Mouse (Mus musculus) monocyte, adult 5-6 weeks (primary cell): ENCODE results near the gene Stard3nl. TPM values are rescaled to one million over a fixed set of nuclear protein-coding genes. Genes with fewer than 3 reads are reported as not detected.

ENCODE experiments used
- ATAC-seq: fragments of 153-309, 156-312 bp; replicated peaks from 2 replicates; pipeline ENCODE4 v1.8.0; 2017; ENCODE audit warnings: mild to moderate bottlenecking; ENCODE audit not compliant: low TSS enrichment, insufficient number of reproducible peaks, severe bottlenecking, poor library complexity, low FRiP score
- total RNA-seq: library from RNA; stranded (forward); fragments of 200-1000, 200-491, 200-594 nt; gene quantifications from 3 replicates; pipeline ENCODE4 v1.2.3, GENCODE M21; 2017

Stard3nl gene
- 37.5 to 79.8 TPM (median 45.4 TPM) in 3 replicates for total RNA-seq

DNA sequence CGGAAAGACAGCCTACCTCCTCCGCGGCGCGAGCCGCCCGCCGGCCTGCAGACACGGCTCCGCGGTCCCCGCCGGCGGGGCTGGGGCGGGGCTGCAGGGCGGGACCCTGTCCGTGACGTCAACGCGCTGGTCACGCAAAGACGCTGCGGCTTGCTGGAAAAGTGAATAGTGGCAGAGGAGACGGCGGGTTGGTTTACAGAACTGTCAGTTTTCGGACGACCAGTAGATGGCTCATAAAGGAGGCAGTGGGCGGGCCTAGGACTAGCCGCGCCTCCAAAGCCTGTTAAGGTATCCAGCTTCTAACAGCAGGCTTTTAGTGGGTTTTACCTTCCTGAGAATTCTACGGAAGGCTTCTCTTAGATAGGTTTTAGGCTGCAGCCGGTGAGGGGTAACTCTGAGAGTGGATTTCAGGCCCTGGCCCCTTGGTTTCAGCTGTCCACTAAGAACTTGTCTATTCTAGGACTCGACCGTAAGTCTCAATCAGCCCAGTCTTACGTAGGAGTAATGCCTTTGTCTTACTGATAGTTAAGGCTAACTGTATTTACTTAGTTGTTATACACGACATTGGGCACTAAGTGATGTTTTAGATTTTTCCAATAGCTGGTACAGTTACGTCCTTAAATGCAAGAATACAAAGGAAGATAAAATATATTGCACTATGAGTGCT is at the start of gene Stard3nl:
Gene Stard3nl, minus strand, starts transcription at position 108 of the 667 bp plus-strand sequence.
- peak; percentile 100 for ATAC-seq

DNA sequence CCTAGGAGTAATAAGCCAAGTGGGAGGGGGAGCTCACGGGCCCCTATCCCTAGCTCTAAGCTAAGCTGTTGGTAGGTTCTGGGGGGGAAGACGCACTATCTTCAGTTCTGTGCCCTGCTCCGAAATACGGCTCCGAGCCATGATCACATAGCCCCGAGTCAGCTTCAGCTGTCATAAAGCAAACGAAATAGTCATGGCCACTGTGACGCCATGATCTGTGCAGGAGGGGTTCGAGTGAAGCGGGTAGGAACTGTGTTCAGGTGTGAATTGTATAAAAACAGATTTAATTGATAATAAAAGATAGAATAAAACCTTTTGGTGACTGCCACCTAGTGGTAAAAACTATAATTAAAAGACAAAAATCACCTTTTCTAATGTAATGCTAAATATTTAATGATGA is 42.4 kb upstream of the Stard3nl start:
- ATAC-seq: no peak

DNA sequence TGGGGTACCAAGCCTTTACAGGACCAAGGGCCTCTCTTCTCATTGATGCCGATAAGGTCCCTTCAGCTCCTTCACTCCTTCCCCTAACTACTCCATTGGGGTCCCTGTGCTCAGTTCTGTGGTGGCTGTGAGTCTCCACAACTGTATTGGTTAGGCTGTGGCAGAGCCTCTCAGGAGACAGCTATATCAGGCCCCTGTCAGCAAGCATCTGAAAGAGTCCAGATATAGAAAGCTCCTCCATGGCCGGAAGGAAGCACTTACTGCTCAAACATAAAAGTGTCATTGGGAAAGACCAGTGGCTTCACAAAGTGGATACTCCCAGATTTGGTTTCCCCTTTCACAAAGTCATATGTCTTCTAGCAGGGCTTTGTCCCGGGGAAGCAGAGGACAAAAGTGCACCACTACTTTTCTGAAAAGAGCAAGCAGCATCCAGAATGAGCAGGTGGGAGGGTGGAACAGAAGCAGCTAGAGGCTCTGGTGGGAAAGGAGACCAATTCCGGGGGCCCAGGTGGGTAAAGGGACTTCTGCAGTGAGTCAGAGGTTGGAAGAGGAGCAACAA is 34.3 kb upstream of the Stard3nl start:
- no peak for ATAC-seq

DNA sequence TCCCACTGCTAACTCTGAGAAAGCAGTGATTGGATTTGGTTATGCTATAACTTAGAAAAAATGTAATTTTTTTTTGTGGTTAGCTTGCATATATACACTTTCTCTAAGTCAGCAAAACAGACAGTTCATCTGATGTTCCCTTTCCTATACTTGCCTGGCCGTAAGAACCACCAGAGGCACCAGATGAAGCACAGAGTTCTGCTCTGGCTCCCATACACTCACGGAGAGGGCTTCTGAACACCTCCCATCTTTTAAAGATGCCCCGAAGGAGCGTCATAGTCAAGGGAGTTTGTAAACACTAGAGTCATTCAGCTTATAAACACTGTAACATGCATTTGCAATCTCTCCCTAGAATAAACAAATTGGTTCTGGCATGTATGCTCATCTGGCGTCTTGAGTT is 32.5 kb upstream of the Stard3nl start:
- no peak for ATAC-seq

DNA sequence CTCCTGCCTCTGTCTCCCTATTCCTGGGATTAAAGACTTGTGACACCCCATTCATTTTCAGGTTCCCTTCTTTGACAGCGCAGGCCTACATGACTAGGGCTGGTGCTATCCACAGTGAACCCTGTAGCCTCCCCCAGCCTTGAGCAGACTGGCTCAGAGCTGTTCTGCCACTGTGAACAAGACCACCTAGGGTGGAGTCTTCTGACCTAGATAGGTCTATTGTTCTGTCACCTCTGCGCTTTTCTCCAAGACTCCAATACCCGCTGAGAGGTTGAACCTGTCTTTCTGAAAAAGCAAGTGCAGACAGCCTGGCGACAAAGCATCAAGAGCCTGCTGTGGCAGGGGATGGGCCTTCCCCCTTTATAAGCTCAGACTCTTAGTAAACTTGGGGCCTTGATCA is 29.0 kb upstream of the Stard3nl start:
- no peak for ATAC-seq

DNA sequence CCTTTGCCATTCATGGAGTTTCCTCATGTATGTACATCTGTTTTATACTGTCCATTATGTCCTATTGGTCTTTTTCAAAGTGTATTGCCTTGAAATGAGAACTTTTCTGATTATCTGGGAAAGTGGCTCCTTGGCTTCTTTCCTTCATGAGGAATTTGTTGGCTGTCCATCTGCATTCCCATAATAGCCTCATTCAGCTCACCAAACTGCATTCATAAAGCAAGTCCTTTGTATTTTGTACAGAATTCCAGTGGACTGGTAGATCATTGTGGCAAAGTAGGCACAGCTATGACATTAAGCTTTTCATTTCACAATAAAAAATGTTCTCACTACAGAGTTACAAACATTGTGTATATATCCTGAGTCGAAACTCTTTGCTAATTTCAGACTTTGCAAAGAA is 26.9 kb upstream of the Stard3nl start:
- no peak for ATAC-seq

DNA sequence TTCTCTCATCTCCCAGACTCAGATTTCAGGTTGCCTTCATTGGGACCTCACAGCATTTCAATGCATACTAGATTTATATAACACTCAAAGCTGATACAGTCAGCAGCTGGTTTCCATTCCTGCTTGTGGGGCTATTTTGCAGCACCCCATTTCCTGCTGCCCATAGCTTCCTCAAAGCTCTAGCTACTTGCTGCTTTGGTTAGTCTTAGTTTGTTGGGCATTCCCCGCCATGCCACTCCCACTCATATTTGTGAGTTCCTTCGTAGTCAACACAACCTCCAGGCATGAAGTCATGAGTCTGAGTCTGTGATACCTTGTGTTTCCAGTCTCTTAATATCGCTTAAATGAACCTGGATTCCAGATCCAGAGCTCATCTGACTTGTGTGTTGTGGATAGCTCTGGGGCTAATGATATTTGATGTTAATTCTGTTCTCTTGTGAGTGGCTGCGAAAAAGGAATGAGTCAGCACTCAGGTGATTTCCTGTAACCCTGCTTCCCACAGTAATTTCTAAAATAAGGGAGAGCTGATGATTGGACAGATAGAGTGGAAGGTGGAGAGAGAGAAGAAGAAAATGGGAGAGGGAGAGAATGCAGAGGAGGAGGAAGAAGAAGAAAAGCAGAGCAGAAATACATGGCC is 22.4 kb upstream of the Stard3nl start:
- ATAC-seq: peak; percentile 71; the same call in 1 of the 2 replicates

DNA sequence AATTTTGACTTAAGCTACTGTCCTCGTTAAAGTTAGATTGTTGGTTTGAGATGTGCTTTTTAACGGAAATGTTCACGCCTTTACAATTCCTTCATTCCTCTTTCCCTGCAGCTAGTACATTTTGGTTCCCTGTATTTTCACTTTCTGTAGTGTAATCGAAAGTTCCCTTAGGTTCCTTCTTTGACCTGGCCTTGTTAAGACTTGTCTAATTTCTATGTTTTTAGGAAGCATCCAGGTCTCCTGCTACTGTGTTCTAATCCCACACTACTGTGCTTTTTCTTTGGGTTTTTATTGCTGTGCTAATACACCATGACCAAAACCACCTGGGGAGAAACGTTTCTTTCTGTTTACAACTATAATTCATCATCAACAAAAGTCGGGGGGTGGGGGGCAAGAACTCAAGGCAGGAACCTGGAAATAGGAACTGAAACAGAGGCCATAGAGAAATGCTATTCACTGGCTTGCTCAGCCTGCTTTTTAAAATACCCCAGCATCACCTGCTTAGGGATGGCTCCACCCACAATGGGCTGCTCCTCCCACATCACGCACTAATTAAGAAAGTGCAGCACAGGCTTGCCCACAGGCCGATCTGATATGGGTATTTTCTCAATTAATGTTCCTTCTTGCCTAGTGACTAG is 20.4 kb upstream of the Stard3nl start:
- peak; percentile 66 for ATAC-seq

DNA sequence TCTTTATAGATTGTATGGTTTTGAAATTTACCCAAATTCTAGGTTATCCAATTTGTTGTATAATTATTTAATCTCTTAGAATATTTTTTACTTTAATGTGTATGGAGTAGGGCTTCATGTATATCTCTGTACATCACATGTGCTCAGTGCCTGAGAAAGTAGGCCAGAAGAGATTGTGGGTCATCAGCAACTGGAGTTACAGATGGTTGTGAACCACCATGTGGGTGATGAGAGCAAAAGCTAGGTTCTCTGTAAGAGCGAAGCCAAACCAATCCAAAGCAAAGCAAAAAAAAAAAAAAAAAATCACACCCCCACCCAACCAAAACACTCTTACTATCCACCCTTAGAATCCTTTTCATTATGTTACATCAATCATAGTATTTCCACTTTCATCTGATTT is 19.7 kb upstream of the Stard3nl start:
- ATAC-seq: no peak

DNA sequence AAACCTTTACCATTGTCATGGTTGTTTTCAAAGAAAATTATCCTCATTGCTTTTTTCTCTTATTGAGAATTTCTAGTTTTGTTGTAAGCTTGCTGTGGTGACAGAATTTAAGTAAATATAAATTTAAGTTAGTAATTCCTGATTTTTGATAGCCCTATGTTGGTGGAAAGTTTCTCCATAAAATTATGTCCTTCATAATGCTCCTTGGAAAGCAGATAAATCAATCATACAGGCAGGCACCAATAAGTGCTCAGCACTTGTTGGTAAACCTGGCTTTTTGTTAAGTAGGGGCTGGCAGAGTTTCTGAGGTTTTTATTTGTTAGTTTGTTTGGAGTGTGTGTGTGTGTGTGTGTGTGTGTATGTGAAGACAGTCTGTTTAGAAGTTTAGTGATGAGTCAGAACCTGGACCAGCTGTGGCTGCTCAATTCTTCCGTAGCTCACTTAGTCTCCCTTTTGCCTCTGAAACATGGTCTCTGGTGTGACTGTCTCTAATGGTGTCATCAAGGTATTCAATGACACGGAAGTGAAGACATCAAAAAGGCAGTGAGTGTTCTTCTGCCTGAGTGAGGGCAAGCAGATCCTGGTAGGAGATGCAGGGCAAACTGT is 16.8 kb upstream of the Stard3nl start:
- no peak for ATAC-seq

DNA sequence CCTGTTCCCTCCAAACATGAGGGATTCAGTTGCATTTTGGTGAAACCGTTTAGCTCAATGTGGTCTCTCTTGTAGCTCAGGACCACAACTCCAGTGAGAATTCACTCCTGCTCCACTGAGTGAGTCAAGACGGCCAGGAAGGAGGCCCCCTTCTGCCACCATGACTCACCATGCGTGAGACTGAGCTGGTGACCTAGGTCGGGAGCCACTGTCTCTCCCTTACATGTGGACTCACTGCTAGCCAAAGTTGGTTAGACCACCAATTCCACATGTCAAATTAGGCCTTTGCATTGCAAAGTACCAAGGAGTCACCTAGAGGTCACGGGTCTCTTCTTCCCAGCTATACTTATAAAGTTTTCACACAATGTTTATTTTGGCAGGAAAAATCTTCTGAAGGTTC is 16.3 kb upstream of the Stard3nl start:
- no peak for ATAC-seq

DNA sequence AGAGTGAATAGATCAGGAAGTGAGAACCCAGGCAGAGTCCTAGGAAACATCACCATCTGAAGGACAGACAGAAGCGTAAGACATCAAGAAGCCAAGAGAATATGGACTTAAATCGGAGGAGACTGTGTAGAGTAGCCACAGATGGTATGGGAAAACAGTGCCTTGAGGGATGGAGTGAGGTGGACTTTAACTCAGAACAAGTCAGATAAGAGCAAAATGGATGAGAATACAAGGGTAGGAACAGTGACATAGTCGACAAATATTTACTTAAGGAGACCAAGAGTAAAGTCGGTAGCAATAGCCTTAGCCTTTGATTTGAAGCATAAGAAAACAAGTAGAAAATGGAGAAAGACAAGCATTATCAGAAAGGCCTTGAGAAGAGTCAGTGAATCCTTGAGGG is 15.1 kb upstream of the Stard3nl start:
- no peak for ATAC-seq

DNA sequence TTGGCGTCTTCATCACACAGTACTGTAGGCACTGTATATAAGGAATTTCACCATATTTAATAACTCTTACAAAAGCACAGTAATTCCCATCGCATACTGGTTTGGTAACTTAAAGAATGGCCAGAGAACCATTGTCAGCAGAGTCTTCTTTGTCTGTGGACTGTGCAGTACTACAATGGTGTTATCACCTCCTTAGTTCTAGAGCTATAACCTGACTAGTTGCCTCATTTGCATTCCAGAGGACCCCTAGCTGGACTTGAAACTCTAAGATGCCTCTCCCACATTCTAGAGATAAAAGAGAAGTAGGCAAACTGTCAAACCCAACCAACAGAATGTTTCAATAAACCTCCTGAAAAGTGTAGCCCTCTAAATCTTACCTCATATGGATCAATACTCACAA is 12.4 kb upstream of the Stard3nl start:
- ATAC-seq: no peak

DNA sequence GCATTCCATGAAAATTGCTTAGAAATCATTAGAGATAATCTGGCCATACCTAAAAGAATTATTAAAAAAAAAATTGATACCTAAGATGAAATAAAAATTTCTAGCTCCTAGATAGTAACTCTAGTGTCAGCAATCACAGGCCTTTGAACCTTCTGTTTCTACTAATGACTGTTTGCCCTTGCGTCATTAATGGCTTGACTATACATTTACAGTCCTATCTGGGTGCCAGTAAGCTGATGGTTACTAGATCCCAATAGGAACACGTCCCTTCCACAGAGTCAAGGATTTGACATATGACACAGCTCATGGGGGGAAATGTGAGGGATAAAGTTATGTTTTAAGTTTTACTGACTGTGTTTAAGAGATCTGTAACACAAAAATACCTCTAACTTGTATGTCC is 9.0 kb upstream of the Stard3nl start:
- ATAC-seq: no peak

DNA sequence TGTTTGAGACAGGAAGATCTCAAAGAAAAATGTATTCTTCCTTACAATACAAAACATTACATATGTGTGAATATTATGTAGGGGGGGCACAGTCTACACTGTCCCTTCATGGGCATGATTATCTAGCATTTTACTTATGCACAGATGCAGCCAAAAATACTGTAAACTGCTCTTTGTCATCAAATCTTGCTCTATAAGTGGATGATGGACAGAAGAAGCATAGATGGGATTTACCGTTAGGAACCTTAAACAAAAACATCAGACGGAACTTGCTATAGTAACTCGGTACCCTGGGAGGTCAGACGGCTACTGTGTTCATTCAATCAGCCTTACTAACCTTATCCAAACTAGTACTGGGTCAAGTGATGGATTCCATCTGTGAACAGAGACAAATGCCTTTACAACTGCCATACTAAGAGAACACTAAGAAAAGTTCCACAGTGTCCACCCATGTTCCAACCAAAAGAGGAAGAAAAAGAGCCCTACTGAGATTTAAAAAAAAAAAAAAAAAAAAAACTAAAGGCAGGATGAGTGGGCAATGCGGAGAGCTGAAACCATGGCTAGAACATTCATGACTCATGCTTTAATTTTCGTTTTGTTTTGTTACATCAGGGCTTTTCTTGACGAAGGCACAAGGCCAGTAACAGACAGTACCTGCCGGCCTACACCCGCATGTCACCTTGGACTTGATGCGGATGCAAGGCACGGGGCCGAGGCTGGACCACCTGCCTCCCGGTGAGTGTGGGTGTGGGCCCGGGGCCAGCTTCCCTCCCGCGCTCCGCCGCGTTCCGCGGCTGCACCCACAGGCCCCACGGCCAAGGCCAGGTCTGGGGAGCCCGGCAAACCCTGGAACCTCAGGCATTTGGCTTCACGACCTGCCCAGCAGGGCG is 552 bp downstream of the Stard3nl start:
- ATAC-seq: peak; percentile 4; the same call in 1 of the 2 replicates

DNA sequence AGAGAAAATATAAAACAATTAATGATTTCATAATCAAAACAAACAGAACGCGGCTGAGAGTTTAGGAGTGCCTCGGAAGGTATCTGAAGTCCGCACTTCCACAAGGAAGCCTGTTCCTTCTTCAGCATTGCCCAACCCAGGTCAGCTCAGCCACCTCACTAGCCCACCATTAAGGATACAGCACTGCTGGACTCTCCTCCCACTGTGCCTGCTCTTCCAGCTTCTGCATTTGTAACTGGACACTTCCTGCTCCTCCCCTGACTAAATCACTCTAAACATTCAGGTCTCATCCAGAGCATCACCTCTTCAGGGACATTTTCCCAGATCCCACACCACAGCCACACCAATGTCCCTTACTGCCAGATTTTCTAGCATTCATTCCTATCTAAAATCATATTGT is 1.4 kb downstream of the Stard3nl start:
- ATAC-seq: no peak

DNA sequence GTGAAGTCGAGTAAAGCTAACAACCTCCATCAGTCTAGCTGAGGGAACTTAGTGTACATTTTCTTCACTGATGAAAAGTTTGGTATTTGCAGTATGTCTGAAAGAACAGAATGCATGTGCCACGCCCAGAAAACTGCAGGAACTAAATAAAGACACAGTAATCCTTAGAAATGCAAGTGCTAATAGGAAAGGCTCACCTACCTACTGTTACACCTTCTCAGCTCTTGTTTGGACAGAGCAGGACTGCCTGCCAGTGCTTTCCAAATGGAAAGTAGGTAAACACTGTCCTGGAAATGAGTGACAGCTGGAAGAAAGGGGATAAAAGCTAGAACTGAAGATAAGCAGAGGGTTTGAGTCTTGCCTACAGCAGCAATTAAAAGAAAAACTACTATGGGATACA is 1.9 kb downstream of the Stard3nl start:
- no peak for ATAC-seq

DNA sequence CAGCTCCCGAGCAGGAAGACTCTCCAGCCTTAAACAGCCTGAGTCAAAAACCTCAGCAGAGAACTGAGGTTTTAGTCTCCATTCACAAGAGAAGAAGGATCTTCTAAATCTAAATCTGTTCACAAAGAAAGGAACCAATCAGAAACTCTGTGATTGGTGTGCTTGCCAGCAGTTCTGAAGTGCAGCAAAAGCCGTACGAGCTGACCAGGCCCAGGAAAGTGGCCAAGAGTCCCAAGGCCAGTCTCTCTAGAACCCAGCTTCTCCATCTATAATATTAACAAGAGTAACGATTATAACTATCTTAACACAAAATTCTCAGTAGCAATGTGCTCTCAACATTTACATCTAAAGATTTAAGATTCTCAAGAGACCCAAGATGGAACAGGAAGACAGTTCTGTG is 4.0 kb downstream of the Stard3nl start:
- ATAC-seq: no peak

DNA sequence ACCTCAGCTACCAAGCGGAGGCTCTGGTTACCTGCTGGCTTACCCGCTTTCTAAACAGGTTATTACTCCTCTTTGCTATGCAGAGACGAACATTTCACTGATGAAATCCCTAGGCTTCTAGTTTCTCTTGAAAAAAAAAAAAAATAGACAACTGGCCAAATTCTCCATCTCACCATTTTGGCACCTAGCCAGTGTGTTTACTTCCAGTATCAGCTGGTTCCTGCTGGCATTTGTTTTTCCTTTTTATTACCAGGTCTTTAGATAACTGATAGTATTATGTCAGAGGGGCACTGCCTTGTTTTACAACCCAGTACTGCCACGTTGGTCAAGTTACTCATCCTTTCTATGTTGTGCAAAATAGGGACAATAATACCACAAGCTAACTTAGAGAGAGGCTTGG is 5.3 kb downstream of the Stard3nl start:
- no peak for ATAC-seq
